Mouse (Mus musculus): Measurements from ENCODE around the gene Fgfr2.

GRCm38 (mm10) chr7:132892806-132893205 is 230.3 kb downstream of the Fgfr2 start:
- TF ChIP-seq CTCF (IDR thresholded peaks at IDR 0.05; ENCODE audit: extremely low read depth, insufficient read length, insufficient replicate concordance, low read depth, low read length) (no peak), POLR2A (IDR thresholded peaks at IDR 0.05; ENCODE audit: low read depth, low read length) (no peak)

Measured in small intestine, adult 2 months (tissue).